In genomic region chr6:30556080-30556479, GRCm38 (mm10) we compare ENCODE assay signal across 14 mouse cellular contexts. TPM values are rescaled to one million over a fixed set of nuclear protein-coding genes. Genes with fewer than 3 reads are reported as not detected.
DNase-seq lines count a peak whose midpoint lies in the region; ATAC-seq lines count a peak whose summit lies in the region.
"Had no signal": no experiment of that assay in that cellular context is flagged by ENCODE, and none has a peak within 500 bp of the region (broad histone marks: within the 10 kb centered on the region; RNA-seq: fewer than 3 reads in every experiment).

No protein-coding gene starts in this region.

- H3K4me3 ChIP-seq in midbrain, embryonic 11.5 days (ENCODE audit: low read depth, low read length), result no peak overlapping the region
- H3K4me3 ChIP-seq in midbrain, embryonic 16.5 days (ENCODE audit: low read depth, low read length), result no peak overlapping the region
- no peak overlapping the region for H3K4me3 ChIP-seq in stomach, embryonic 16.5 days (replicated peaks; ENCODE audit: low read length)
- no peak overlapping the region for H3K4me3 ChIP-seq in forebrain, embryonic 15.5 days
- H3K4me3 ChIP-seq: embryonic facial prominence, embryonic 12.5 days; limb, embryonic 13.5 days had no signal

- no peak overlapping the region for H3K4me2 ChIP-seq in midbrain, embryonic 11.5 days
- H3K4me2 ChIP-seq in midbrain, embryonic 16.5 days (ENCODE audit: low read length), result no peak overlapping the region
- no peak overlapping the region for H3K4me2 ChIP-seq in stomach, embryonic 16.5 days (ENCODE audit: low read depth, low read length)
- no peak overlapping the region for H3K4me2 ChIP-seq in forebrain, embryonic 15.5 days (replicated peaks)
- H3K4me2 ChIP-seq: embryonic facial prominence, embryonic 12.5 days; limb, embryonic 13.5 days had no signal

- DNase-seq in midbrain, embryonic 11.5 days (ENCODE audit: low spot score, missing footprints), result peak; percentile 66
- peak; percentile 86 for DNase-seq in adrenal gland, postnatal 14 days
- peak; percentile 40 to 68 for DNase-seq in heart, adult 9 months (ENCODE audit: low spot score in 2 of 2)
- no peak for DNase-seq in thymus, postnatal 10 days (ENCODE audit: low spot score in 2 of 2)
- no peak for DNase-seq in left cerebral cortex, adult 18-20 months (ENCODE audit: low spot score in 2 of 2)
- DNase-seq: kidney, postnatal 10 days; lung, postnatal 36 days had no signal

- no peaks in the 10 kb centered on the region for H3K9me3 ChIP-seq in midbrain, embryonic 11.5 days (ENCODE audit: control insufficient read depth, low read length)
- H3K9me3 ChIP-seq in midbrain, embryonic 16.5 days (replicated peaks; ENCODE audit: control insufficient read depth, low read length, poor library complexity, severe bottlenecking), result no peaks in the 10 kb centered on the region
- no peaks in the 10 kb centered on the region for H3K9me3 ChIP-seq in stomach, embryonic 16.5 days (replicated peaks; ENCODE audit: control insufficient read depth, low read length)
- no peaks in the 10 kb centered on the region for H3K9me3 ChIP-seq in forebrain, embryonic 15.5 days
- H3K9me3 ChIP-seq: embryonic facial prominence, embryonic 12.5 days; limb, embryonic 13.5 days had no signal

- no peaks in the 10 kb centered on the region for H3K27me3 ChIP-seq in midbrain, embryonic 11.5 days (ENCODE audit: control insufficient read depth, insufficient read depth, low read length)
- no peaks in the 10 kb centered on the region for H3K27me3 ChIP-seq in midbrain, embryonic 16.5 days (ENCODE audit: control insufficient read depth, insufficient read depth, low read depth, low read length)
- no peaks in the 10 kb centered on the region for H3K27me3 ChIP-seq in stomach, embryonic 16.5 days (ENCODE audit: control insufficient read depth, insufficient read depth, low read length)
- H3K27me3 ChIP-seq in forebrain, embryonic 15.5 days, result no peaks in the 10 kb centered on the region
- H3K27me3 ChIP-seq: embryonic facial prominence, embryonic 12.5 days; limb, embryonic 13.5 days had no signal

- H3K4me1 ChIP-seq in midbrain, embryonic 11.5 days (ENCODE audit: control insufficient read depth, insufficient read depth, low read length), result peaks cover 10% of the 10 kb centered on the region
- peaks cover 10% of the 10 kb centered on the region for H3K4me1 ChIP-seq in midbrain, embryonic 16.5 days (ENCODE audit: control insufficient read depth, insufficient read depth, low read length)
- no peaks in the 10 kb centered on the region for H3K4me1 ChIP-seq in stomach, embryonic 16.5 days (ENCODE audit: control insufficient read depth, insufficient read depth, low read length)
- peaks cover 21% of the 10 kb centered on the region for H3K4me1 ChIP-seq in forebrain, embryonic 15.5 days

- H3K27ac ChIP-seq in midbrain, embryonic 11.5 days (ENCODE audit: low read depth, low read length), result no peak overlapping the region
- no peak overlapping the region for H3K27ac ChIP-seq in midbrain, embryonic 16.5 days (ENCODE audit: low read length)
- H3K27ac ChIP-seq in stomach, embryonic 16.5 days (ENCODE audit: low read length), result no peak overlapping the region
- no peak overlapping the region for H3K27ac ChIP-seq in forebrain, embryonic 15.5 days (replicated peaks)
- H3K27ac ChIP-seq: embryonic facial prominence, embryonic 12.5 days; limb, embryonic 13.5 days had no signal

- 19% methylated on average over 3 of the region's 9 CpGs for WGBS in midbrain, embryonic 11.5 days
- WGBS in midbrain, embryonic 16.5 days, result 25% methylated on average over 4 of the region's 9 CpGs
- 15% methylated on average over 6 of the region's 9 CpGs for WGBS in stomach, embryonic 16.5 days
- 7% methylated on average over 4 of the region's 9 CpGs for WGBS in forebrain, embryonic 15.5 days

- no peak for ATAC-seq in midbrain, embryonic 11.5 days (ENCODE audit: low FRiP score)
- no peak for ATAC-seq in midbrain, embryonic 16.5 days
- peak; percentile 56; the same call in 1 of the 2 replicates for ATAC-seq in stomach, embryonic 16.5 days (ENCODE audit: insufficient read depth, low FRiP score)
- no peak for ATAC-seq in forebrain, embryonic 15.5 days (replicated peaks)

- no peak overlapping the region for H3K9ac ChIP-seq in midbrain, embryonic 11.5 days (ENCODE audit: low read length)
- no peak overlapping the region for H3K9ac ChIP-seq in midbrain, embryonic 16.5 days (ENCODE audit: low read depth, low read length)
- no peak overlapping the region for H3K9ac ChIP-seq in stomach, embryonic 16.5 days (ENCODE audit: low read length)
- no peak overlapping the region for H3K9ac ChIP-seq in forebrain, embryonic 15.5 days (replicated peaks)
- H3K9ac ChIP-seq: embryonic facial prominence, embryonic 12.5 days; limb, embryonic 13.5 days had no signal

- no peaks in the 10 kb centered on the region for H3K36me3 ChIP-seq in midbrain, embryonic 11.5 days (ENCODE audit: control insufficient read depth, insufficient read depth, low read length)
- no peaks in the 10 kb centered on the region for H3K36me3 ChIP-seq in midbrain, embryonic 16.5 days (ENCODE audit: control insufficient read depth, insufficient read depth, low read length)
- H3K36me3 ChIP-seq in stomach, embryonic 16.5 days (ENCODE audit: control insufficient read depth, insufficient read depth, low read length), result no peaks in the 10 kb centered on the region
- H3K36me3 ChIP-seq in forebrain, embryonic 15.5 days, result no peaks in the 10 kb centered on the region
- H3K36me3 ChIP-seq: embryonic facial prominence, embryonic 12.5 days; limb, embryonic 13.5 days had no signal

RNA-seq across cellular contexts. Expression of gene Cpa4, which starts 12.1 kb away (rescaled TPM):
- 2.1 and 2.2 TPM in 2 replicates for polyA plus RNA-seq in midbrain, embryonic 11.5 days (2014; fragmentation: Nextera tagmentation; extraction: Ambion mirVana)
- 1.0 and 1.4 TPM in 2 replicates for polyA plus RNA-seq in midbrain, embryonic 16.5 days (2015; fragmentation: Nextera tagmentation; extraction: Ambion mirVana)
- total RNA-seq in adrenal gland, postnatal 14 days (2021), result 1.7 and 2.1 TPM in 2 replicates
- polyA plus RNA-seq in stomach, embryonic 16.5 days (2015; fragmentation: Nextera tagmentation; extraction: Ambion mirVana), result 1.4 and 1.5 TPM in 2 replicates
- total RNA-seq in left cerebral cortex, adult 18-20 months (2021), result under 1 TPM; 0.19 to 0.21 TPM
- polyA plus RNA-seq in forebrain, embryonic 15.5 days (2015; fragmentation: Nextera tagmentation; extraction: Ambion mirVana), result 1.9 and 2.0 TPM in 2 replicates
- total RNA-seq: gastrocnemius, postnatal 36 days had no signal

RNA-seq across cellular contexts. Expression of gene Cpa2, which starts 14.7 kb away (rescaled TPM):
- 13.0 and 15.5 TPM in 2 replicates for polyA plus RNA-seq in midbrain, embryonic 11.5 days (2014; fragmentation: Nextera tagmentation; extraction: Ambion mirVana)
- 9.0 and 10.2 TPM in 2 replicates for polyA plus RNA-seq in midbrain, embryonic 16.5 days (2015; fragmentation: Nextera tagmentation; extraction: Ambion mirVana)
- total RNA-seq in adrenal gland, postnatal 14 days (2021), result 0.56 and 0.90 TPM in 2 replicates
- polyA plus RNA-seq in stomach, embryonic 16.5 days (2015; fragmentation: Nextera tagmentation; extraction: Ambion mirVana), result 688 and 708 TPM in 2 replicates
- total RNA-seq in left cerebral cortex, adult 18-20 months (2021), result 1 to 10 TPM; 1.9 to 2.0 TPM
- polyA plus RNA-seq in forebrain, embryonic 15.5 days (2015; fragmentation: Nextera tagmentation; extraction: Ambion mirVana), result 4.7 and 5.3 TPM in 2 replicates
- total RNA-seq: gastrocnemius, postnatal 36 days had no signal

RNA-seq across cellular contexts. Expression of gene Ssmem1, which starts 46.4 kb away (rescaled TPM):
- polyA plus RNA-seq in midbrain, embryonic 11.5 days (2014; fragmentation: Nextera tagmentation; extraction: Ambion mirVana), result 0.49 and 0.68 TPM in 2 replicates
- 0.14 TPM in 1 of 2 replicates, not detected in the other for polyA plus RNA-seq in midbrain, embryonic 16.5 days (2015; fragmentation: Nextera tagmentation; extraction: Ambion mirVana)
- total RNA-seq in adrenal gland, postnatal 14 days (2021), result 0.33 TPM in 1 of 2 replicates, not detected in the other
- polyA plus RNA-seq in stomach, embryonic 16.5 days (2015; fragmentation: Nextera tagmentation; extraction: Ambion mirVana), result not detected in 2 replicates
- total RNA-seq in left cerebral cortex, adult 18-20 months (2021), result under 1 TPM; 0.52 to 0.74 TPM
- 0.14 TPM in 1 of 2 replicates, not detected in the other for polyA plus RNA-seq in forebrain, embryonic 15.5 days (2015; fragmentation: Nextera tagmentation; extraction: Ambion mirVana)

RNA-seq across cellular contexts. Expression of gene Tmem209, which starts 46.5 kb away (rescaled TPM):
- polyA plus RNA-seq in midbrain, embryonic 11.5 days (2014; fragmentation: Nextera tagmentation; extraction: Ambion mirVana), result 46.0 and 58.1 TPM in 2 replicates
- polyA plus RNA-seq in midbrain, embryonic 16.5 days (2015; fragmentation: Nextera tagmentation; extraction: Ambion mirVana), result 30.3 TPM in 2 replicates
- total RNA-seq in adrenal gland, postnatal 14 days (2021), result 24.1 and 24.7 TPM in 2 replicates
- 29.9 and 31.6 TPM in 2 replicates for polyA plus RNA-seq in stomach, embryonic 16.5 days (2015; fragmentation: Nextera tagmentation; extraction: Ambion mirVana)
- total RNA-seq in left cerebral cortex, adult 18-20 months (2021), result 10 to 100 TPM; 21.7 to 24.8 TPM
- 32.6 and 34.1 TPM in 2 replicates for polyA plus RNA-seq in forebrain, embryonic 15.5 days (2015; fragmentation: Nextera tagmentation; extraction: Ambion mirVana)

RNA-seq across cellular contexts. Expression of gene Cpa5, which starts 54.7 kb away (rescaled TPM):
- 0.25 and 0.46 TPM in 2 replicates for polyA plus RNA-seq in midbrain, embryonic 11.5 days (2014; fragmentation: Nextera tagmentation; extraction: Ambion mirVana)
- polyA plus RNA-seq in midbrain, embryonic 16.5 days (2015; fragmentation: Nextera tagmentation; extraction: Ambion mirVana), result not detected in 2 replicates
- not detected in 2 replicates for total RNA-seq in adrenal gland, postnatal 14 days (2021)
- polyA plus RNA-seq in stomach, embryonic 16.5 days (2015; fragmentation: Nextera tagmentation; extraction: Ambion mirVana), result 0.21 and 0.24 TPM in 2 replicates
- total RNA-seq in left cerebral cortex, adult 18-20 months (2021), result not detected
- polyA plus RNA-seq in forebrain, embryonic 15.5 days (2015; fragmentation: Nextera tagmentation; extraction: Ambion mirVana), result 0.13 TPM in 1 of 2 replicates, not detected in the other
- total RNA-seq: gastrocnemius, postnatal 36 days had no signal
- polyA plus RNA-seq: neural tube, embryonic 14.5 days had no signal

Comparison
In these comparisons a context has a peak if more than half of its experiments do, and no peak if none do; other contexts are left out.
1. DNase-seq: peak in midbrain, embryonic 11.5 days (single experiment), adrenal gland, postnatal 14 days (single experiment) and heart, adult 9 months (2 of 2); none in thymus, postnatal 10 days (0 of 2) and left cerebral cortex, adult 18-20 months (0 of 2).
2. RNA of gene Cpa2, which starts 14.7 kb away (polyA plus RNA-seq): 688 to 708 TPM in stomach, embryonic 16.5 days; 13.0 to 15.5 TPM in midbrain, embryonic 11.5 days, 9.0 to 10.2 TPM in midbrain, embryonic 16.5 days and 4.7 to 5.3 TPM in forebrain, embryonic 15.5 days; every median in the first group is over 10 times any median in the second.